Mouse (Mus musculus): Measurements from ENCODE around the gene Nme9.

The Nme9 gene

GRCm38 (mm10) chr9:99484632-99485031, 33.4 kb downstream of the Nme9 start:
- DNase-seq (ENCODE audit: low spot score) = no peak

- DNase-seq (ENCODE audit: low spot score) = no peak
These were observed 33.9 kb downstream of the Nme9 start for GRCm38 (mm10) chr9:99485144-99485543.

- no peak for DNase-seq (ENCODE audit: low spot score)
These were observed 35.9 kb downstream of the Nme9 start for GRCm38 (mm10) chr9:99487126-99487695.

GRCm38 (mm10) chr9:99487841-99488240, 36.6 kb downstream of the Nme9 start:
- DNase-seq (ENCODE audit: low spot score) = no peak

GRCm38 (mm10) chr9:99491050-99491449, 39.8 kb downstream of the Nme9 start:
- no peak for DNase-seq (ENCODE audit: low spot score)

GRCm38 (mm10) chr9:99492634-99493200, 41.4 kb downstream of the Nme9 start:
- DNase-seq (ENCODE audit: low spot score) = no peak

GRCm38 (mm10) chr9:99499336-99499735, 48.1 kb downstream of the Nme9 start:
- no peak for DNase-seq (ENCODE audit: low spot score)

- no peak for DNase-seq (ENCODE audit: low spot score)
These were observed 54.6 kb downstream of the Nme9 start for GRCm38 (mm10) chr9:99505875-99506274.
